Mouse (Mus musculus) spleen, embryonic (tissue): ENCODE results near the gene Akr1c20.

Experiments used
- CTCF ChIA-PET: fragments of 350-600 bp; sonication (Branson Sonifier 250); formaldehyde crosslinking; loops from one replicate; lab custom pipeline; 2022; lab: Charles Lee

Gene Akr1c20

DNA sequence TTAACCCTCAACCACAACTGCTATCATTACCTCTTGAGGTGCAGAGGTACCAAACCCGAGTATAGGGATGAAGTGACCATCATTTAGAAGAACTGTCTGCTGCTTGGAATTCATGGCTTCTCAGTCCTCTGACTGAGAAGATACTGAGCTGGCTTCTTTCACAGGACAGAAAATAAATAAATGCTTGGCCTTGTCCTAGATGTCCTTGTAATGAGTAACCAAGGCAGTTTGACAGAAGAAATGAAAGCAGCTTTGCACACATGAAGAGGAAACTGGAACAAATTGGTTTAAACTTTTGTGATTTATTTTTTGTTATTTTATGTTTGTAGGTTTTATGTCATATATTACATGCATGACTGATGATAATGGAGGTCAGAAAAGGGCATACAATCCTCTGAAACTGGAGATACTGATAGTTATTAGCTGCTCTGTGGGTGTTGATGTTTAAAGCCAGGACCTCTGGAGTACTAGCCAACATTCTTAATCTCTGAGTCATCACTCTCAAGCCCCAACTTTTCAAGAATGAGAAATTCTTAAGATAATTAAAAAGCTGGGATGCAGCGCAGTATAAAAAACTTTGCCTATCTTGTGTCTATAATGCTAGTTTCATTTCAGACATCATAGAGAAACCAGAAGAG is at the start of gene Akr1c20:
Gene Akr1c20 (minus strand): TSS at position 145 of the 638 bp plus-strand sequence.
- CTCF ChIA-PET, result no interaction called here

DNA sequence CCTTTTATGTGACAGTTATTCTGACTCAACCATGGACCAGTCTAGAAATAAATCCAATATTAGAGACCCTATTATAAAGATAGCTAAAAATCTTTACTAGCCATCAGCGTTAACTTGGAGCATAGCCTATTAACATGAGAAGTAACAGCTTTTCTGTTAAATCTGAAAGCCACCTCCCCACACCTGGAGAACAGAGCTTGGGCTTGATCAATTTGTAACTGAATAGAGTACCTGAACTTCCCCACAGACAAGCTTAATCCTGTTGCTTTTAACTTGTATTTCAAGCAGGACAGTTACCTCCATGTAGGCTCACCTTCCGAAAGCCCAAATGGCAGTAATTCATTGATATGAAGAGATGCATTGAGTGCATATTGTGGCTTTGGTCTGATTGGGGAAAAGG is 42.9 kb upstream of the Akr1c20 start:
- CTCF ChIA-PET, result no interaction called here

DNA sequence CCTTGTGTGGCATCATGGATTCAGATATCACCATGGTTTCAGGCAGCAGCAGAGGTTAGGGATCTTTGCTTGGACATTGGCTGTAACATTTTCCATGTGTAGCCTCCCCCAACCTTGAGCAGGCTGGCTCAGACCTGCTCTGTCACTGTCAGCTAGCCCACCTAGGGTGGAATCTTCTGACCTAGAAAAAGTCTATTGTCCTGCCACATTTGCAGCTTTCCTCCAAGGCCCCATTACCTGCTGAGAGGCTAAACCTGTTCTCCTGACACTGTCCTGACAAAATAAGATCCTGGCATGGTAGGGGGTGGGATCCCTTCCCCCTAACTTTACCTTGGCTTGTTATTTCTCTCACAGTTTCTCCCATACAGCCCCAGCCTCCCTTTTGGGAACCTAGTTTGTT is 37.4 kb upstream of the Akr1c20 start:
- CTCF ChIA-PET, result no interaction called here

DNA sequence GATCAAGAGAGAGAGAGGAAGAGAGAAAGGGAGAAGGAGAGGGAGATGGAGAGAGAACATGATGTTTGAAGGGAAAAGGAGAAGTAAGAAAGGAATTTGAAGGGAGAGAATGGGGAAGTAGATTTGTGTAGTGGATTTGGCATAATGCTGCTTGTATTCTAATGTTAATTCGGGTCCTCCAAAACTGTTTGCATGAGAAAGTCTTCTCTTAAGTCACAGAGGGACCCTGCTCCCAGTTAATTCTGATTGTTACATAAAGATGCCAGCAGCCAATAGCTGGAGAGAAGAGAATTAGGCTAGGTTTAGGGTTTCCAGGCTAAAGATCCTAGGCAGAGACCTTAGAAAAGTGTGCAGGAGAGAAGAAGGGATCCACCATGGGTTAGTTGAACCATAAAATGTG is 36.0 kb upstream of the Akr1c20 start:
- CTCF ChIA-PET, result no interaction called here

GRCm38 (mm10) chr13:4514811-4515210 is 8.3 kb downstream of the Akr1c20 start:
- CTCF ChIA-PET, result no interaction called here

- CTCF ChIA-PET, result no interaction called here
Measured at GRCm38 (mm10) chr13:4467896-4468295, 55.2 kb downstream of the Akr1c20 start.

DNA sequence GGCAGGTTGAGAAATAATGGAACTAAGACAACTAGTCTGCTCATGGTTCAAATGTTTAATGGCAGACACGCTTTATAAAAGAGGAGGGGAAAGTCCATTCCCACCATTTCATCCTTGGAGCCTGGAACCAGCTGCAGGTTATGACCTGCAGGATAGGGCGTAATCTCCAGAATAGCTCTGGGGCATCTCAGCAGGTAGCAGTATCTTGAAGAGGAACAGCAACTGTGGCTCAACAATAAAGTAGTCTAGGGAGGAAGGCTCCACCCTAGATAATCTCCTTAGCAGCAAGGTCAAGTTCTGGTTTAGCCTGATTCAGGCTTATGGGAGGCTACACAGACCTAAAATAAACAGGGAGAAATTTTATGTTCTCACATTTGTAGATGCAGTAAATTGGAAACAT is 57.5 kb downstream of the Akr1c20 start:
- CTCF ChIA-PET, result no interaction called here
